Mouse (Mus musculus) layer of hippocampus, adult 9-11 months (tissue): ENCODE measurements around the gene Gmds.

ENCODE experiments used
- DNase-seq: peaks from one replicate; pipeline ENCODE4 v3.0.0; 2022

The Gmds gene

DNA sequence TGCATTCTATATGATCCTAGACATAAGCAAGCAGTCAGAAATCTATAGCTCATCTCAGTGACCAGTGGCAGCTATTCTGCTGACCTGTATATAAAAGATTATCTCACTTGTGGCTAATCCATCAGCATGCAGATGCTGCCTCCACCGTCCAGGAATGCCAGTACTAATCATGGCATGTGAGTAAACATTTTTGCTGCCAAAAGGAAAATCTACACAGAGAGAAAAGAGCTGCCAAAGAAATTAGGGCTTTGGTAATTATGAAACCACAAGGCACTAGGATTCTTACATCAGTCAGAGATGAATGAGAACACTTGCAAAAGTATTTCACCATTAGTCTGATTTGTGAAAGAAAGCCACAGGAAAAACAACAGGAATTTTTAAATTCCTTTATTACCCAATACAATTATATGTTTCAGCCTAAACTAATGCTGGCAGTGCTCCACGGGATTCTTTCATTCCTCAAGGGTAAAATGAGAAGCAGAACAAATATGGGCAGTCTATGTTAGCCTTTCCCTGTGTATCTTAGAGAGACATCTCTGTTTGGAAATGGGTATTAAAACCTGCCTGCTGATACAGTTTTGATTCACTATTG, 71.3 kb downstream of the Gmds start:
- no peak for DNase-seq

GRCm38 (mm10) chr13:32266721-32267120, 71.8 kb downstream of the Gmds start:
- DNase-seq = no peak

DNA sequence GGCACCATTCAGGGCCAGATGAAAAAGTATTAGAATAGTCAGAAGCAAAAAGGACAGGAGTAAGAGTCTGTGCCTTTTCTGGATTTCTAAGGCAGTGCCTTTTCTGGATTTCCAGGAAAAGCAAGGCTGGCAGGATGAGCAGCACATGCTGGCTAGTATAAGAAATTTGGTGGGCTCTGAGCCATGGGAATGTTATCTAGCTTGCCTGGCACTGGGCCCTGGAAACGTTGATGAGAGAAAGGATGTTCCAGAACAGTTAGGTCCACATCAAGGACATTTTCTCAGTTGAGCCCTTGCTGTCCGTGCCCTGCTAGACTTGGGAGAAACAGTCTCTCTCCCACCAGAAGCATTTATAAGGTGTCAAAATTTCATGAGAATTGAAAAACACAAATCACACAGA, 82.4 kb downstream of the Gmds start:
- no peak for DNase-seq

DNA sequence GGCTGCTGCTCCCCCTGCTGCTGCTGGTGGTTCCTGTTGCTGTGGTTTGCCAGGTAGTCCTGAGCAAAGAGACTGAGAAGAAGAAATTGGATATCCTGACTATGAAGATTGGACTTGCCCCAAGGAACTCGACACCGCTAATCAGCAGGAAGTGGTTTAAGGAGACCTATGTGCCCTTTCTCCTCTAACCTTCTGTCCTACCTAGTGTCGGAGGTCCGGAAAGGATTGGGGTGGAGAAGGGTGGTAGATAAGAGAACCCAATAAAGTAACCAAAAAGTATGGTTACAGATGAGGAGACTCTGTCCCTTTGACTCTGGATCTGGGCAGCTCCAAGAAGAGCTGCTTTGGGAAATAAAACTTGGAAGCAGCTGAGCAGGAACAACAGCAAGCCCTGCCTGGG, 86.3 kb downstream of the Gmds start:
- DNase-seq = no peak

- no peak for DNase-seq
Measured at GRCm38 (mm10) chr13:32242200-32242599, 96.3 kb downstream of the Gmds start.

- DNase-seq = no peak
Measured at GRCm38 (mm10) chr13:32236269-32236678, 102.3 kb downstream of the Gmds start.

GRCm38 (mm10) chr13:32235046-32235445, 103.5 kb downstream of the Gmds start:
- DNase-seq = no peak

DNA sequence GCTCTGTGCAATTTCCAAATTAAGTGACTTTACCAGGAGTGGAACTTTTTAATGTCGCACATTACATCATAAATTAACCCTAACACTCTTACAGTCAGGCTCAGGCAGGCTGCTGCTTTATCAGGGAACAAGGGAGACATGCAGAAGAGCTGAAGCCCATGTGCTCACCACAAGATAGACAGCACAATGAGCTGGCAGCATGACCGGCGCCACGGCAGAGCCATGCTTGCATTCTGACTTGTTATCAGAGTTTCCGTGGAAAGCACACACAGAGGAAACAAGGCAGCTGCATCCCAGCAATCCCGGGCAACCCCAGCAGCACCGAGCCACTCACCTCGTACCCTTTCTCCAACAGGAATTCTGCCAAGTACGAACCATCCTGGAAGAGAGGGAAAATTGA, 104.5 kb downstream of the Gmds start:
- DNase-seq = no peak

DNA sequence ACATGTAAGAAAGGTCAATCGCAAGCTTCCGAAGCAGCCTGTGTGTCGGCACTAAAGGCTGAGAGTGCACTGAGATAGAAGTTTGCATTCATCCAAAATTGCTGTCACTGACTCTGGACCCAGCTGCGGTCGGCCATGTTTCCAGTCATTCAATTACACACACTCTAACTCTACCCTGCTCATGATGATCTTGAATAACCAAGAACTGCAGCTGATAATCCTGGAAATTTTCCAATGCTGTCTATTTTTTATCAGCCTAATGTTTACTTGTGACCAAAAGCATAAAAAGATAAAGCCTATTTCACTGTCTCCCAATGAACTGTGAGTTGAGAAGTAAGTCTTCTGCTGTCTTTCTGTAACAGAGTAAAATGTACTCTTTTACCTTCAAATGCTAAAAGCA, 106.1 kb downstream of the Gmds start:
- DNase-seq = no peak

GRCm38 (mm10) chr13:32231956-32232355, 106.6 kb downstream of the Gmds start:
- DNase-seq = no peak

- no peak for DNase-seq
Measured at GRCm38 (mm10) chr13:32227874-32228562, 110.5 kb downstream of the Gmds start.

GRCm38 (mm10) chr13:32217647-32218046, 120.9 kb downstream of the Gmds start:
- DNase-seq = no peak

DNA sequence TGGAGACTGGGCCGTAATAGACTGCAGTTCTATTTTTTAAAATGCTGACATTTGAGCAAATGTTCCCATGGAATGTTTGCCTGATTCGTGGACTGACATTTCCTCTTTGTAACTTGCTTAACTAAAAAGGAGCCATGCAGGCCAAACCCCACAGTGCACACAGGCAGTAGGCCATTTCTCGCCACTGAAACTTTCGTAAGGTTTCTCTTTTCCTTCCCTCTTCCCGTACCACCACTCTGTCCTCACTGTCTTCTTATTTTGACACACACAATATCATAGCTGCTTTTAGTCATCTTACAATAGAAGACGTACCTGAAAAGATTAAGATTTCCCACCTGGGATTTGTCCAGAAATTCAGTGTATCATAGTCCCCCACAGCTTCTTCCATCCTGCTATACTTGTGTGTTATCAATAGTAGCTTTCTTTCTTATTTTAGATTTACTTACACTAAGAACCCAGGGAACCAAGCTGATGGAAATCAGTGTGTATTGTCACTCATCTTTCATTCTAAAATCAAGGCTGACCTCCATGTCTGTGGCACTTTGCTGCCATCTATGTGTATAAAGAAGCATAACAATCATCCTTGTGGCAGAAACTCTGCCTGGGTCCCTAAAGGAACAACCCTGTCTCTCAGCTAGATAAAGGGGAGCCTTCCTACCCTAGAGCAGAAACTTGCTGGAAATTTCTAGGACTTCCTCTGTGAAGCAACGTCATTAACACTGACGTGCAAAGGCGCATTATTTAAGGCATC, 124.7 kb downstream of the Gmds start:
- peak; percentile 17 for DNase-seq

GRCm38 (mm10) chr13:32212125-32212524, 126.4 kb downstream of the Gmds start:
- no peak for DNase-seq

GRCm38 (mm10) chr13:32207172-32207908, 131.2 kb downstream of the Gmds start:
- no peak for DNase-seq

DNA sequence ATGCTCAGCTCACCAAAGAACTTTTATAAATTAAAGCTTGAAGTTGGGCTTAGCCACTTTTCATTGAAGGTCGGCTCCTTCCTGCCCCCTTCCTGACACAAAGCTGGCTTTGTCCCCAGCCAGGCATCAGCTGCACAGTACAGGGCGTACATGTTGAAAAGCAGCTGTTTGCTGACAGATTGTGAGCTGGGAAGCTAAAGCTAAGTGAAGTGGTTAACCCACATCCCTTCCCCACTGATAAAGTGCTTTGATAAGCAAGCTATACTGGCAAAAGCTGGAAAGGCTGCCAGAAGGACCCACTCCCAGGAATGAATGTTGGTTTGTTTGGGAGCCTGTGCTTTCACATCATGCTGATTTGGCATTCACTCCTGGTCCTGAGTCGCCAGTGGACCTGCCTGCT, 158.6 kb downstream of the Gmds start:
- no peak for DNase-seq

DNA sequence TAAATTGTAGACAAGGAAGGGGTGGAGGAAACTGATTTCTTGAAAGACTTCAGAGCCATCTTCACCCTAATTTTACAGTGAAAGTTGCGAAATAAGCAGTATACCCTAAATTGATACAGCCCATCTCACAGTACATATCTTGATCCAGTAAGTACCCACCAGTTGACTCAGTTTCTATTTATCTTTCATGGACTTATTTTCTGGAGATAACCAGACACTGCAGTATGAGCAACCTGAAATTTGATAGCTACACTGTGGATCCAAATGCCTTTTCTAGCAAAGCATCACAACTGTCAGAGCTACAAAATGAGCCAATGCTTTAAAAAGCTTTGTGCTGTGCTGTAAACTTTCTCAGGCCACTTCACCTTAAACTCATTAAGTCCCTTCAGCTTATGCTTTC, 159.9 kb downstream of the Gmds start:
- DNase-seq = no peak

- DNase-seq = no peak
Measured at GRCm38 (mm10) chr13:32177852-32178453, 160.6 kb downstream of the Gmds start.

DNA sequence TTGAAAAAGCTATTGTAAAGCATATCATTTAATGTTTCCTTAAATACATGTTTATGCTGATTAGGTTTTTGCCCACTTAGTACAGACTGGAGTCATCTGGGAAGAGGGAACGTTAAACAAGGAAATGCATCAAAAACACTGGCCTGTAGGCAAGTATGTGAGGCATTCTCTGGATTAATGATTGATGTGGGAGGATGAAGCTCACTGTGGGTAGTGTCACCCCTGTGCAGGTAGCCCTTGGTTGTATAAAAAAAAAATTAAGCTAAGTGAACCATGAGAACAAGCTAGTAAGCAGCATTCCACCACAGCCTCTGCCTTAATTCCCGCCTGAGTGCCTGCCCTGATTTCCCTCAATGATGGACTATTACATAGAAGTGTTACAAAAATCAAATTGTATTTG, 163.5 kb downstream of the Gmds start:
- no peak for DNase-seq

- DNase-seq = no peak
Measured at GRCm38 (mm10) chr13:32169173-32169572, 169.4 kb downstream of the Gmds start.

GRCm38 (mm10) chr13:32167806-32168205, 170.7 kb downstream of the Gmds start:
- no peak for DNase-seq

DNA sequence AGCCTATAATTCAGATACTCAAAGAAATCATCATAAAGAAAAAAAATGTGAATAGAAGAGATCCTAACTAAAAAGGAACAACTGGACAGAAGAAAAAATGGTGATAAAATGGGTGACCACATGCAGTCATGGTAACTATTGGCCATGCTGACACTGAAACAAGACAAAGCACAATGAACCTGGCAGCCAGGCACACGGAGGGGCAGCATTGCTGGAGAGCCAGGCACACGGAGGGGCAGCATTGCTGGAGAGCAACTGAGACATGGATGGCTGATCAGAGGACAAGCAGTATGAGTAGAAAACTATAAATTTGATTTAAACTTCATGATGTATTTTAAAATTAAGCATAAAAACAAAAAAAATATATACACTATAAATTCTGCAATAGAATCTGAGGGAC, 173.0 kb downstream of the Gmds start:
- DNase-seq = no peak

GRCm38 (mm10) chr13:32161567-32161966, 177.0 kb downstream of the Gmds start:
- DNase-seq = no peak
